Mouse (Mus musculus) ES-E14 (cell line): ENCODE measurements at regions not wholly inside any gene's neighbourhood (a gene's known extent, or its start where the extent isn't known, plus 50 kb on each side); places are given as distances from the start of the nearest gene placed in this dataset.

Source experiments
- CHD2 ChIP-seq: IDR thresholded peaks from 2 replicates; pipeline ENCODE4 v1.6.1; 2014; ENCODE audit warnings: mild to moderate bottlenecking, low read depth, low read length, inconsistent platforms
- HCFC1 ChIP-seq: IDR thresholded peaks from 2 replicates; pipeline ENCODE4 v1.6.1; 2012; ENCODE audit warnings: low read length, inconsistent platforms, borderline replicate concordance; ENCODE audit not compliant: insufficient read depth
- MAFK ChIP-seq: IDR thresholded peaks from 2 replicates; pipeline ENCODE4 v1.6.1; 2014; ENCODE audit warnings: mild to moderate bottlenecking, low read depth, low read length, inconsistent platforms; ENCODE audit not compliant: insufficient read depth
- ZC3H11A ChIP-seq: IDR thresholded peaks from 2 replicates; pipeline ENCODE4 v1.6.1; 2012; ENCODE audit warnings: low read depth, mild to moderate bottlenecking, inconsistent platforms, low read length, borderline replicate concordance
- ZNF384 ChIP-seq: IDR thresholded peaks from 2 replicates; pipeline ENCODE4 v1.6.1; 2012; ENCODE audit warnings: low read depth, low read length, inconsistent platforms

DNA sequence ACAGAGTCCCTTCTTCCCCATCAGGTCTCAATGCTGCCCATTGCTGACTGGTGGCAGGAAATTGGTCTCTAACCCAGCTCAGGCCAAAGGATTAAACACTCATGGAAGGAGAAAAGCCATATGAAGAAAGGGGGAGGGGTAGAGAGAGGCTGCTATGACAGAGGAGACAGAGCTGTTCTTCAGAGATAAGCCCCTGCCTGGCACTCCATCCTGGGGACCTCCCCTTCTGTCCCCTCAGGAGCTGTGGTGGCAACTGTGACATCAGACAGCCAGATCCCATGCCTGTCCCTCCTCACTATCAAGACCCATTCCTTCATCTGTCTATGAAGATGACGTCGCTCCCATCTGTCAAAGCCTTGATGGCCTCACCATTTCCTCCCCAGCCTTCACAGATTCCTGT lies 126.6 kb upstream of the Csf3r start:
- TF ChIP-seq HCFC1 = no peak
- no peak for TF ChIP-seq ZC3H11A
- TF ChIP-seq ZNF384 = no peak
- TF ChIP-seq MAFK = no peak
- TF ChIP-seq CHD2 = no peak
